Mouse (Mus musculus): ENCODE measurements around the gene Atp7a. TPM values are rescaled to one million over a fixed set of nuclear protein-coding genes. Genes with fewer than 3 reads are reported as not detected.

Atp7a gene
- polyA plus RNA-seq, 1 experiment from 2014 or later = 40.7 TPM

- Histone ChIP-seq H3K4me1 (ENCODE audit: control insufficient read depth, insufficient read depth, low read length) (no peaks in the 10 kb centered on the region), H3K27ac (replicated peaks; ENCODE audit: low read depth, low read length) (no peak overlapping the region), H3K4me3 (ENCODE audit: low read depth, low read length) (no peak overlapping the region), H3K36me3 (ENCODE audit: control insufficient read depth, insufficient read depth, low read length) (no peaks in the 10 kb centered on the region), H3K4me2 (ENCODE audit: low read depth, severe bottlenecking) (no peak overlapping the region), H3K27me3 (ENCODE audit: control insufficient read depth, insufficient read depth, low read length) (no peaks in the 10 kb centered on the region), H3K9me3 (ENCODE audit: control insufficient read depth, low read length) (no peaks in the 10 kb centered on the region), H3K9ac (ENCODE audit: low read length) (no peak overlapping the region)
- no peak for ATAC-seq (ENCODE audit: insufficient number of reproducible peaks, low FRiP score, low TSS enrichment, low read depth)
- 67% methylated on average over 5 of the region's 5 CpGs for WGBS
- DNase-seq (ENCODE audit: low spot score) = no peak
Measured at GRCm38 (mm10) chrX:106163995-106164394, 136.9 kb downstream of the Atp7a start.

- no peak overlapping the region for H3K4me3 ChIP-seq (ENCODE audit: low read depth, low read length)
- no peak overlapping the region for H3K9ac ChIP-seq (ENCODE audit: low read length)
- no peak for DNase-seq (ENCODE audit: low spot score)
- ATAC-seq (ENCODE audit: insufficient number of reproducible peaks, low FRiP score, low TSS enrichment, low read depth) = no peak
- no peak overlapping the region for H3K4me2 ChIP-seq (ENCODE audit: low read depth, severe bottlenecking)
- WGBS = 81% methylated on average over 5 of the region's 5 CpGs
- no peaks in the 10 kb centered on the region for H3K9me3 ChIP-seq (ENCODE audit: control insufficient read depth, low read length)
- H3K36me3 ChIP-seq (ENCODE audit: control insufficient read depth, insufficient read depth, low read length) = no peaks in the 10 kb centered on the region
- H3K27ac ChIP-seq (replicated peaks; ENCODE audit: low read depth, low read length) = no peak overlapping the region
- no peaks in the 10 kb centered on the region for H3K27me3 ChIP-seq (ENCODE audit: control insufficient read depth, insufficient read depth, low read length)
- no peaks in the 10 kb centered on the region for H3K4me1 ChIP-seq (ENCODE audit: control insufficient read depth, insufficient read depth, low read length)
Measured at GRCm38 (mm10) chrX:106164555-106164954, 137.5 kb downstream of the Atp7a start.

- DNase-seq (ENCODE audit: low spot score) (no peak), ATAC-seq (ENCODE audit: insufficient number of reproducible peaks, low FRiP score, low TSS enrichment, low read depth) (no peak)
- WGBS = 67% methylated on average over 1 of the region's 1 CpGs
- Histone ChIP-seq H3K27ac (replicated peaks; ENCODE audit: low read depth, low read length) (no peak overlapping the region), H3K27me3 (ENCODE audit: control insufficient read depth, insufficient read depth, low read length) (no peaks in the 10 kb centered on the region), H3K9ac (ENCODE audit: low read length) (no peak overlapping the region), H3K4me1 (ENCODE audit: control insufficient read depth, insufficient read depth, low read length) (no peaks in the 10 kb centered on the region), H3K36me3 (ENCODE audit: control insufficient read depth, insufficient read depth, low read length) (no peaks in the 10 kb centered on the region), H3K4me3 (ENCODE audit: low read depth, low read length) (no peak overlapping the region), H3K9me3 (ENCODE audit: control insufficient read depth, low read length) (no peaks in the 10 kb centered on the region), H3K4me2 (ENCODE audit: low read depth, severe bottlenecking) (no peak overlapping the region)
Measured at GRCm38 (mm10) chrX:106165089-106165488, 138.0 kb downstream of the Atp7a start.

GRCm38 (mm10) chrX:106171106-106171852, 144.2 kb downstream of the Atp7a start:
- peak; percentile 67; the same call in 1 of the 2 replicates for ATAC-seq (ENCODE audit: insufficient number of reproducible peaks, low FRiP score, low TSS enrichment, low read depth)
- H3K36me3 ChIP-seq (ENCODE audit: control insufficient read depth, insufficient read depth, low read length) = no peaks in the 10 kb centered on the region
- no peaks in the 10 kb centered on the region for H3K9me3 ChIP-seq (ENCODE audit: control insufficient read depth, low read length)
- H3K9ac ChIP-seq (ENCODE audit: low read length) = 0 out of 2 replicates have a peak overlapping the region, but pooled peaks have one; percentile 18
- H3K4me3 ChIP-seq (ENCODE audit: low read depth, low read length) = no peak overlapping the region
- no peaks in the 10 kb centered on the region for H3K4me1 ChIP-seq (ENCODE audit: control insufficient read depth, insufficient read depth, low read length)
- 30% methylated on average over 18 of the region's 18 CpGs for WGBS
- H3K4me2 ChIP-seq (ENCODE audit: low read depth, severe bottlenecking) = peak overlapping the region; percentile 33; the same call in 1 of the 2 replicates
- H3K27ac ChIP-seq (replicated peaks; ENCODE audit: low read depth, low read length) = no peak overlapping the region
- peak; percentile 80 for DNase-seq (ENCODE audit: low spot score)
- H3K27me3 ChIP-seq (ENCODE audit: control insufficient read depth, insufficient read depth, low read length) = no peaks in the 10 kb centered on the region

- Histone ChIP-seq H3K4me1 (ENCODE audit: control insufficient read depth, insufficient read depth, low read length) (no peaks in the 10 kb centered on the region), H3K4me3 (ENCODE audit: low read depth, low read length) (no peak overlapping the region), H3K27ac (replicated peaks; ENCODE audit: low read depth, low read length) (no peak overlapping the region), H3K36me3 (ENCODE audit: control insufficient read depth, insufficient read depth, low read length) (no peaks in the 10 kb centered on the region), H3K9me3 (ENCODE audit: control insufficient read depth, low read length) (no peaks in the 10 kb centered on the region), H3K4me2 (ENCODE audit: low read depth, severe bottlenecking) (peak overlapping the region; percentile 33; the same call in 1 of the 2 replicates), H3K27me3 (ENCODE audit: control insufficient read depth, insufficient read depth, low read length) (no peaks in the 10 kb centered on the region), H3K9ac (ENCODE audit: low read length) (no peak overlapping the region)
- DNase-seq (ENCODE audit: low spot score) (no peak), ATAC-seq (ENCODE audit: insufficient number of reproducible peaks, low FRiP score, low TSS enrichment, low read depth) (no peak)
- 72% methylated on average over 5 of the region's 6 CpGs for WGBS
Measured at GRCm38 (mm10) chrX:106171853-106172154, 144.7 kb downstream of the Atp7a start.

Other genes starting within 250 kb of the Atp7a start
- 216 and 244 TPM in 2 replicates for gene Atrx, start 97.9 kb upstream of the Atp7a start, polyA plus RNA-seq (2014; fragmentation: Nextera tagmentation; extraction: Ambion mirVana)
- gene Magt1, start 15.4 kb upstream of the Atp7a start, polyA plus RNA-seq (2014; fragmentation: Nextera tagmentation; extraction: Ambion mirVana) = 63.2 and 68.1 TPM in 2 replicates
- 363 and 395 TPM in 2 replicates for gene Cox7b, start 11.6 kb upstream of the Atp7a start, polyA plus RNA-seq (2014; fragmentation: Nextera tagmentation; extraction: Ambion mirVana)
- gene Tlr13, start 115.9 kb downstream of the Atp7a start, polyA plus RNA-seq (2014; fragmentation: Nextera tagmentation; extraction: Ambion mirVana) = 0.14 and 0.19 TPM in 2 replicates
- gene Pgk1, start 159.8 kb downstream of the Atp7a start, polyA plus RNA-seq (2014; fragmentation: Nextera tagmentation; extraction: Ambion mirVana) = 418 and 465 TPM in 2 replicates
- 8.2 and 10.8 TPM in 2 replicates for gene Taf9b, start 193.9 kb downstream of the Atp7a start, polyA plus RNA-seq (2014; fragmentation: Nextera tagmentation; extraction: Ambion mirVana)
- gene Fnd3c2, start 228.1 kb downstream of the Atp7a start, polyA plus RNA-seq (2014; fragmentation: Nextera tagmentation; extraction: Ambion mirVana) = not detected in 2 replicates